Comparison of ENCODE assay signal across 15 mouse cellular contexts in the genomic region with DNA sequence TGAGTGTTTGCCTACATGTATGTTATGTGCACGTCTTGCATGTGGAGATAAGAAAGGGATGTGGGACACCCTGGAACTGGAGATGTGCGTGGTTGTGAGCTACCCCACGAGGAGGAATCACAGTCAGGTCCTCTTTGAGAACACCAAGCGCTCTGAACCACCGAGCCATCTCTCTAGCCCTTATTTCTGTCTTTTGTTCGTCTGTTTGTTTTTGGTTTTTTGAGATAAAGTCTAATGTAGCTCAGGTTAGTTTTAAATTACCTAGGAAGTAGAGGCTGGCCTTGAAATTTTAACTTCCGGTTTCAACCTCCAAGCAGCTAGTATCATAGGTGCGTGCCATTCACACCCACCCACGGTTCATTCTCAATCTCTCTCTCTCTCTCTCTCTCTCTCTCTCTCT. TPM values are rescaled to one million over a fixed set of nuclear protein-coding genes. Genes with fewer than 3 reads are reported as not detected.
DNase-seq lines count a peak whose midpoint lies in the region; ATAC-seq and TF ChIP-seq lines count a peak whose summit lies in the region.
"Had no signal": no experiment of that assay in that cellular context is flagged by ENCODE, and none has a peak within 500 bp of the region (broad histone marks: within the 10 kb centered on the region; RNA-seq: fewer than 3 reads in every experiment).

No protein-coding gene starts in this region.

- no peak for TF ChIP-seq RAD21 in MEL (IDR thresholded peaks at IDR 0.05; ENCODE audit: low read depth, low read length)

- H3K9me3 ChIP-seq in heart, embryonic 10.5 days, result no peaks in the 10 kb centered on the region
- H3K9me3 ChIP-seq in heart, embryonic 11.5 days (replicated peaks; ENCODE audit: control insufficient read depth, low read length), result no peaks in the 10 kb centered on the region
- H3K9me3 ChIP-seq in MEL (replicated peaks; ENCODE audit: insufficient read depth, low read length), result no peaks in the 10 kb centered on the region
- no peaks in the 10 kb centered on the region for H3K9me3 ChIP-seq in liver, postnatal 0 days (ENCODE audit: low read length)
- H3K9me3 ChIP-seq: embryonic facial prominence, embryonic 13.5 days; G1E; heart, embryonic 13.5 days; limb, embryonic 12.5 days; midbrain, embryonic 10.5 days; neural tube, embryonic 12.5 days had no signal

- no peak for ATAC-seq in heart, embryonic 11.5 days (replicated peaks; ENCODE audit: insufficient number of reproducible peaks, low FRiP score, low TSS enrichment)
- no peak for ATAC-seq in liver, postnatal 0 days

- TF ChIP-seq CTCF in MEL (IDR thresholded peaks at IDR 0.05 in 2 of 3, conservative IDR thresholded peaks at IDR 0.05 in 1 of 3; ENCODE audit: control insufficient read depth in 1 of 3, insufficient read depth in 1 of 3, low read depth in 2 of 3, low read length in 3 of 3, poor library complexity in 1 of 3, severe bottlenecking in 1 of 3), result no peak
- no peak for TF ChIP-seq CTCF in liver, postnatal 0 days (IDR thresholded peaks at IDR 0.05; ENCODE audit: low read depth)

- no peak overlapping the region for H3K27ac ChIP-seq in heart, embryonic 10.5 days
- H3K27ac ChIP-seq in heart, embryonic 11.5 days (ENCODE audit: low read depth, low read length), result no peak overlapping the region
- H3K27ac ChIP-seq in MEL (ENCODE audit: control insufficient read depth, low read depth, low read length), result peak overlapping the region; percentile 80
- no peak overlapping the region for H3K27ac ChIP-seq in liver, postnatal 0 days (ENCODE audit: low read depth)
- H3K27ac ChIP-seq: hindbrain, embryonic 14.5 days; limb, embryonic 12.5 days; midbrain, embryonic 10.5 days; neural tube, embryonic 12.5 days had no signal

- H3K4me3 ChIP-seq in heart, embryonic 10.5 days, result no peak overlapping the region
- H3K4me3 ChIP-seq in heart, embryonic 11.5 days (ENCODE audit: low read depth, low read length), result no peak overlapping the region
- H3K4me3 ChIP-seq in MEL (ENCODE audit: control insufficient read depth in 1 of 2, insufficient read depth in 1 of 2, low read depth in 2 of 2, low read length in 2 of 2), result peak overlapping the region; percentile 43 to 49
- H3K4me3 ChIP-seq in liver, postnatal 0 days (ENCODE audit: low read depth, low read length), result no peak overlapping the region
- H3K4me3 ChIP-seq: embryonic facial prominence, embryonic 13.5 days; heart, embryonic 13.5 days; limb, embryonic 12.5 days; midbrain, embryonic 10.5 days; neural tube, embryonic 12.5 days had no signal

- 77% methylated on average over 9 of the region's 9 CpGs for WGBS in heart, embryonic 10.5 days
- 77% methylated on average over 9 of the region's 9 CpGs for WGBS in heart, embryonic 11.5 days (ENCODE audit: insufficient replicate concordance)
- 71% methylated on average over 9 of the region's 9 CpGs for WGBS in liver, postnatal 0 days (ENCODE audit: insufficient replicate concordance)

- DNase-seq in heart, embryonic 10.5 days (ENCODE audit: low spot score), result peak; percentile 45
- DNase-seq in A20 (ENCODE audit: low read depth, low spot score), result peak; percentile 62
- DNase-seq in MEL (ENCODE audit: low read depth, low spot score), result peak; percentile 68
- DNase-seq in liver, postnatal 0 days, result no peak
- DNase-seq in right cerebral cortex, adult 18-20 months, result no peak
- no peak for DNase-seq in cerebellum, postnatal 4 days (ENCODE audit: low spot score in 2 of 2)
- DNase-seq in adrenal gland, postnatal 10 days, result no peak

- peaks cover 6% of the 10 kb centered on the region; the same call in 1 of the 2 replicates for H3K36me3 ChIP-seq in heart, embryonic 10.5 days
- H3K36me3 ChIP-seq in heart, embryonic 11.5 days (ENCODE audit: control insufficient read depth, insufficient read depth, low read length), result no peaks in the 10 kb centered on the region; the same call in 1 of the 2 replicates
- peaks cover 0 to 28% of the 10 kb centered on the region in 2 experiments; a peak in 3 of 4 replicates for H3K36me3 ChIP-seq in MEL (ENCODE audit: control insufficient read depth in 1 of 2, insufficient read depth in 2 of 2, low read length in 2 of 2)
- peaks cover 43% of the 10 kb centered on the region for H3K36me3 ChIP-seq in liver, postnatal 0 days (replicated peaks; ENCODE audit: insufficient read depth, low read length)

- H3K4me1 ChIP-seq in heart, embryonic 10.5 days, result peaks cover 24% of the 10 kb centered on the region
- peaks cover 13% of the 10 kb centered on the region; the same call in 1 of the 2 replicates for H3K4me1 ChIP-seq in heart, embryonic 11.5 days (ENCODE audit: control insufficient read depth, insufficient read depth, low read length)
- peaks cover 11 to 34% of the 10 kb centered on the region in 2 experiments for H3K4me1 ChIP-seq in MEL (ENCODE audit: control insufficient read depth in 1 of 2, insufficient read depth in 2 of 2, low read length in 2 of 2)
- no peaks in the 10 kb centered on the region for H3K4me1 ChIP-seq in liver, postnatal 0 days (ENCODE audit: insufficient read depth)
- H3K4me1 ChIP-seq: limb, embryonic 12.5 days; midbrain, embryonic 10.5 days; neural tube, embryonic 12.5 days had no signal

- H3K27me3 ChIP-seq in heart, embryonic 10.5 days (ENCODE audit: insufficient read depth, poor library complexity, severe bottlenecking), result no peaks in the 10 kb centered on the region
- H3K27me3 ChIP-seq in heart, embryonic 11.5 days (ENCODE audit: control insufficient read depth, insufficient read depth, low read length), result no peaks in the 10 kb centered on the region
- no peaks in the 10 kb centered on the region for H3K27me3 ChIP-seq in MEL (ENCODE audit: control insufficient read depth in 1 of 2, insufficient read depth in 2 of 2, low read length in 2 of 2)
- H3K27me3 ChIP-seq in liver, postnatal 0 days (ENCODE audit: insufficient read depth, low read length), result no peaks in the 10 kb centered on the region
- H3K27me3 ChIP-seq: embryonic facial prominence, embryonic 13.5 days; heart, embryonic 13.5 days; limb, embryonic 12.5 days; neural tube, embryonic 12.5 days had no signal

- no peaks in the 10 kb centered on the region for H3K79me2 ChIP-seq in MEL (ENCODE audit: control insufficient read depth, insufficient read depth, low read length, poor library complexity)

- TF ChIP-seq POLR2A in MEL (IDR thresholded peaks at IDR 0.05; ENCODE audit: control insufficient read depth in 1 of 2, insufficient read depth in 1 of 2, low read depth in 1 of 2, low read length in 2 of 2, poor library complexity in 1 of 2), result peak in 1 of 2 experiments; percentile 33; a peak in 1 of 4 replicates

- H3K9ac ChIP-seq in heart, embryonic 11.5 days (ENCODE audit: low read depth, low read length), result no peak overlapping the region
- H3K9ac ChIP-seq in MEL (ENCODE audit: control insufficient read depth, low read depth, low read length, poor library complexity, severe bottlenecking), result peak overlapping the region; percentile 58
- no peak overlapping the region for H3K9ac ChIP-seq in liver, postnatal 0 days (replicated peaks)
- H3K9ac ChIP-seq: embryonic facial prominence, embryonic 13.5 days; heart, embryonic 13.5 days; hindbrain, embryonic 14.5 days; limb, embryonic 12.5 days; neural tube, embryonic 12.5 days had no signal

- no peak for TF ChIP-seq EP300 in MEL (IDR thresholded peaks at IDR 0.05; ENCODE audit: low read depth in 1 of 2, low read length in 2 of 2)
- TF ChIP-seq EP300 in liver, postnatal 0 days (IDR thresholded peaks at IDR 0.05; ENCODE audit: low read depth), result no peak

- H3K4me2 ChIP-seq in heart, embryonic 11.5 days, result no peak overlapping the region
- H3K4me2 ChIP-seq in liver, postnatal 0 days (ENCODE audit: low read depth, low read length), result peak overlapping the region; percentile 20; the same call in 1 of the 2 replicates
- H3K4me2 ChIP-seq: embryonic facial prominence, embryonic 13.5 days; heart, embryonic 13.5 days; hindbrain, embryonic 14.5 days; limb, embryonic 12.5 days; neural tube, embryonic 12.5 days had no signal

TF ChIP-seq in MEL, 35 proteins besides CTCF, POLR2A, EP300 and RAD21:
- TF ChIP-seq MEF2A (IDR thresholded peaks at IDR 0.05; ENCODE audit: extremely low read depth, insufficient replicate concordance, low read depth, low read length, poor library complexity, severe bottlenecking) (no peak), MXI1 (IDR thresholded peaks at IDR 0.05; ENCODE audit: low read depth, low read length) (0 out of 2 replicates have a peak, but pooled peaks have one; percentile 48)

RNA-seq across cellular contexts. Expression of gene Cdkn1b, which starts 26.7 kb away (rescaled TPM):
- 11.0 and 12.0 TPM in 2 replicates for polyA plus RNA-seq in heart, embryonic 10.5 days (2016; fragmentation: Nextera tagmentation; extraction: Ambion mirVana)
- polyA plus RNA-seq in heart, embryonic 11.5 days (2014; fragmentation: Nextera tagmentation; extraction: Ambion mirVana), result 13.9 and 14.7 TPM in 2 replicates
- total RNA-seq in MEL (2012; rRNA removed), result 7.7 and 12.0 TPM in 2 replicates
- polyA plus RNA-seq in MEL (2012; ENCODE audit: insufficient read depth in 1 of 2, insufficient read length in 2 of 2, low read depth in 1 of 2, low replicate concordance in 2 of 2, missing spikeins in 1 of 2), result 10 to 100 TPM in 1 of 2 experiments, not detected in 1; 21.2 TPM
- 10.9 and 14.1 TPM in 2 replicates for polyA plus RNA-seq in liver, postnatal 0 days (2015; fragmentation: Nextera tagmentation; extraction: Ambion mirVana)
- total RNA-seq in adrenal gland, postnatal 10 days (2021), result 10 to 100 TPM; 46.2 TPM

RNA-seq across cellular contexts. Expression of gene Apold1, which starts 34.7 kb away (rescaled TPM):
- polyA plus RNA-seq in heart, embryonic 10.5 days (2016; fragmentation: Nextera tagmentation; extraction: Ambion mirVana), result 2.2 and 2.9 TPM in 2 replicates
- polyA plus RNA-seq in heart, embryonic 11.5 days (2014; fragmentation: Nextera tagmentation; extraction: Ambion mirVana), result 4.3 TPM in 2 replicates
- 0.07 and 0.12 TPM in 2 replicates for total RNA-seq in MEL (2012; rRNA removed)
- under 1 TPM in 1 of 2 experiments, not detected in 1; 0.08 TPM for polyA plus RNA-seq in MEL (2012; ENCODE audit: insufficient read depth in 1 of 2, insufficient read length in 2 of 2, low read depth in 1 of 2, low replicate concordance in 2 of 2, missing spikeins in 1 of 2)
- polyA plus RNA-seq in liver, postnatal 0 days (2015; fragmentation: Nextera tagmentation; extraction: Ambion mirVana), result 2.4 and 2.5 TPM in 2 replicates
- total RNA-seq in adrenal gland, postnatal 10 days (2021), result 10 to 100 TPM in 1 of 2 experiments, 1 to 10 TPM in 1; 6.7 to 38.4 TPM

RNA-seq across cellular contexts. Expression of gene Gpr19, which starts 48.5 kb away (rescaled TPM):
- 9.0 and 11.8 TPM in 2 replicates for polyA plus RNA-seq in heart, embryonic 10.5 days (2016; fragmentation: Nextera tagmentation; extraction: Ambion mirVana)
- 11.1 and 12.0 TPM in 2 replicates for polyA plus RNA-seq in heart, embryonic 11.5 days (2014; fragmentation: Nextera tagmentation; extraction: Ambion mirVana)
- 8.4 and 9.0 TPM in 2 replicates for total RNA-seq in MEL (2012; rRNA removed)
- 10 to 100 TPM in 1 of 2 experiments, not detected in 1; 11.7 TPM for polyA plus RNA-seq in MEL (2012; ENCODE audit: insufficient read depth in 1 of 2, insufficient read length in 2 of 2, low read depth in 1 of 2, low replicate concordance in 2 of 2, missing spikeins in 1 of 2)
- polyA plus RNA-seq in liver, postnatal 0 days (2015; fragmentation: Nextera tagmentation; extraction: Ambion mirVana), result 4.6 and 4.8 TPM in 2 replicates
- total RNA-seq in adrenal gland, postnatal 10 days (2021), result 10 to 100 TPM in 1 of 2 experiments, 1 to 10 TPM in 1; 7.9 to 11.1 TPM

Comparison
In these comparisons a context has a peak if more than half of its experiments do, and no peak if none do; other contexts are left out.
1. DNase-seq: peak in heart, embryonic 10.5 days (single experiment), A20 (single experiment) and MEL (single experiment); none in liver, postnatal 0 days (single experiment), right cerebral cortex, adult 18-20 months (single experiment), cerebellum, postnatal 4 days (0 of 2) and adrenal gland, postnatal 10 days (single experiment).
2. H3K4me3 ChIP-seq: peak in MEL (2 of 2); none in heart, embryonic 10.5 days (single experiment), heart, embryonic 11.5 days (single experiment) and liver, postnatal 0 days (single experiment).